Mouse (Mus musculus): ENCODE measurements around the gene Mmp13.
"Not testable (repeated sequence)": the region's sequence is repeated elsewhere in the genome, so short reads cannot be mapped to it uniquely, and the experiment has no call there.

The Mmp13 gene

GRCm38 (mm10) chr9:7272214-7272613, at the start of gene Mmp13:
Mmp13 (plus strand) TSS chr9:7272514.
- peak; percentile 39 for DNase-seq (ENCODE audit: low read depth)

GRCm38 (mm10) chr9:7238619-7239018, 33.7 kb upstream of the Mmp13 start:
- no peak for DNase-seq (ENCODE audit: low read depth)

- DNase-seq (ENCODE audit: low read depth), result peak; percentile 29
Observed at GRCm38 (mm10) chr9:7239967-7240366, 32.3 kb upstream of the Mmp13 start.

- DNase-seq (ENCODE audit: low read depth), result peak; percentile 54
Observed at GRCm38 (mm10) chr9:7252797-7253654, 19.3 kb upstream of the Mmp13 start.

GRCm38 (mm10) chr9:7261667-7262066, 10.6 kb upstream of the Mmp13 start:
- no peak for DNase-seq (ENCODE audit: low read depth)

- DNase-seq (ENCODE audit: low read depth), result peak; percentile 15
Observed at GRCm38 (mm10) chr9:7270071-7270470, 2.2 kb upstream of the Mmp13 start.

GRCm38 (mm10) chr9:7282565-7283302, 10.4 kb downstream of the Mmp13 start:
- DNase-seq (ENCODE audit: low read depth), result no peak

- not testable (repeated sequence) for DNase-seq (ENCODE audit: low read depth)
Observed at GRCm38 (mm10) chr9:7283303-7283684, 11.0 kb downstream of the Mmp13 start.

- no peak for DNase-seq (ENCODE audit: low read depth)
Observed at GRCm38 (mm10) chr9:7289501-7289900, 17.2 kb downstream of the Mmp13 start.

GRCm38 (mm10) chr9:7289901-7290300, 17.6 kb downstream of the Mmp13 start:
- DNase-seq (ENCODE audit: low read depth), result no peak

GRCm38 (mm10) chr9:7292132-7292531, 19.8 kb downstream of the Mmp13 start:
- peak; percentile 2 for DNase-seq (ENCODE audit: low read depth)

GRCm38 (mm10) chr9:7331847-7332246, 59.5 kb downstream of the Mmp13 start:
- peak; percentile 35 for DNase-seq (ENCODE audit: low read depth)

Measured in 416B (cell line).